Mouse (Mus musculus) heart, postnatal 0 days (tissue): Measurements from ENCODE around the gene Kif26b. TPM values are rescaled to one million over a fixed set of nuclear protein-coding genes. Genes with fewer than 3 reads are reported as not detected.

Experiments used
- ATAC-seq: fragments of 200-750 bp; cut with Nextera tagmentation; 2 replicates; pipeline ENCODE4 v1.8.0; 2017; ENCODE audit warnings: low read depth, moderate number of reproducible peaks, moderate library complexity; ENCODE audit not compliant: insufficient read depth
- DNase-seq: peaks from one replicate; pipeline ENCODE4 v3.0.0-alpha.2; 2016; ENCODE audit warnings: low spot score
- H3K27ac ChIP-seq: fragments of 300-500 bp; sonication (generic); 2 replicates; pipeline ENCODE4 v1.5.1; 2014; ENCODE audit warnings: low read depth, mild to moderate bottlenecking
- H3K27me3 ChIP-seq: fragments of 300-500 bp; sonication (generic); 2 replicates; pipeline ENCODE4 v1.6.1; 2014; ENCODE audit warnings: low read length, mixed read lengths; ENCODE audit not compliant: control insufficient read depth, insufficient read depth
- H3K36me3 ChIP-seq: fragments of 300-500 bp; sonication (generic); replicated peaks from 2 replicates; pipeline ENCODE4 v1.6.1; 2014; ENCODE audit warnings: low read length, mixed read lengths; ENCODE audit not compliant: control insufficient read depth, insufficient read depth
- H3K4me1 ChIP-seq: fragments of 300-500 bp; sonication (generic); 2 replicates; pipeline ENCODE4 v1.6.1; 2014; ENCODE audit warnings: antibody characterized with exemption; ENCODE audit not compliant: control insufficient read depth, insufficient read depth
- H3K4me2 ChIP-seq: fragments of 300-500 bp; sonication (generic); 2 replicates; pipeline ENCODE4 v1.6.1; 2014; ENCODE audit warnings: low read depth, mild to moderate bottlenecking, low read length, moderate library complexity
- H3K4me3 ChIP-seq: fragments of 300-500 bp; sonication (generic); 2 replicates; pipeline ENCODE4 v1.5.1; 2014; ENCODE audit warnings: low read depth, low read length
- H3K9ac ChIP-seq: fragments of 300-500 bp; sonication (generic); replicated peaks from 2 replicates; pipeline ENCODE4 v1.6.1; 2014; ENCODE audit warnings: low read depth, low read length, mixed read lengths
- H3K9me3 ChIP-seq: fragments of 300-500 bp; sonication (generic); replicated peaks from 2 replicates; pipeline ENCODE4 v1.6.1; 2016; ENCODE audit warnings: low read length; ENCODE audit not compliant: control insufficient read depth
- CTCF ChIP-seq: IDR thresholded peaks from 2 replicates; pipeline ENCODE4 v1.5.1; 2016; ENCODE audit warnings: antibody characterized with exemption, control low read depth, low read depth
- EP300 ChIP-seq: IDR thresholded peaks from 2 replicates; pipeline ENCODE4 v1.6.1; 2016; ENCODE audit warnings: antibody characterized with exemption, low read depth
- WGBS: fragments of 180-500 bp; shearing (Covaris S2); extraction: QIAGEN DNeasy Blood & Tissue Kit; methylation state at CpG from one replicate; pipeline ENCODE4 v1.1.7; 2014; 5-methylcytosine and 5-hydroxymethylcytosine counted together
- polyA plus RNA-seq: library from polyadenylated mRNA; unstranded; fragments of >200 nt; fragmentation: Nextera tagmentation; extraction: Ambion mirVana; gene quantifications from 2 replicates; pipeline ENCODE4 v1.2.1, GENCODE M21; 2015
- total RNA-seq: library from RNA; depleted of rRNA; stranded (reverse); fragments of >200 nt; gene quantifications from 2 replicates; pipeline ENCODE4 v1.2.3, GENCODE M21; 2014; ENCODE audit warnings: low replicate concordance

The Kif26b gene
- total and polyA plus RNA-seq, 2 experiments from 2014 or later = 1.8 to 19.8 TPM

DNA sequence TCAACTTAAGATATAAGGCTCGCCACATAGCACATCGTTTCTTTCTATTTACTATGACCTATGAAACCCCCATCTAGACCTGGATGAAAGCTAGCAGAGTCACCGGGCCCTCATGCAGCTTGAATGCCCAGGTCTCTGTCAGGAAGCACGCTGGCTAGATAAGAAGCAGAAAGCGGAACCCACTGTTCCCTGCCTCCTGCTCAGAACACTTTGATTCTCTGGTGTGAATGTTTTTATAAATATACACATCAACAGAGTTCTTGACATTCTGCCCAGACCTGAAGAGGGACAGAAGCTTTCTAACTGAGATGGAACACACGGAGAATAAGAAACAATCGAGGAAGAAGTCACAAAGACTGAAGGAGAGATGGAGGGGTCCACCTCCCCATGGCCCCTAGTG is 311.4 kb downstream of the Kif26b start:
- no peak overlapping the region for H3K9ac ChIP-seq
- H3K27ac ChIP-seq = peak overlapping the region; percentile 38
- ATAC-seq = peak; percentile 63; the same call in 1 of the 2 replicates
- peak; percentile 75 for TF ChIP-seq EP300
- no peak for TF ChIP-seq CTCF
- peak; percentile 62 for DNase-seq
- WGBS = 21% methylated on average over 7 of the region's 7 CpGs
- no peaks in the 10 kb centered on the region for H3K36me3 ChIP-seq
- no peak overlapping the region for H3K4me2 ChIP-seq
- H3K4me3 ChIP-seq = no peak overlapping the region
- no peaks in the 10 kb centered on the region for H3K9me3 ChIP-seq
- H3K27me3 ChIP-seq = no peaks in the 10 kb centered on the region
- peaks cover 26% of the 10 kb centered on the region for H3K4me1 ChIP-seq

GRCm38 (mm10) chr1:178844839-178845238 is 315.9 kb downstream of the Kif26b start:
- ATAC-seq (no peak), DNase-seq (no peak)
- no peaks in the 10 kb centered on the region for H3K27me3 ChIP-seq
- no peak overlapping the region for H3K4me3 ChIP-seq
- no peaks in the 10 kb centered on the region for H3K36me3 ChIP-seq
- H3K9ac ChIP-seq = no peak overlapping the region
- no peaks in the 10 kb centered on the region for H3K9me3 ChIP-seq
- no peak overlapping the region for H3K4me2 ChIP-seq
- H3K27ac ChIP-seq = no peak overlapping the region
- 73% methylated on average over 6 of the region's 6 CpGs for WGBS
- H3K4me1 ChIP-seq = peaks cover 11% of the 10 kb centered on the region
- TF ChIP-seq EP300 (no peak), CTCF (no peak)

GRCm38 (mm10) chr1:178847569-178847968 is 318.6 kb downstream of the Kif26b start:
- Histone ChIP-seq H3K9ac (no peak overlapping the region), H3K9me3 (no peaks in the 10 kb centered on the region), H3K27ac (no peak overlapping the region), H3K27me3 (no peaks in the 10 kb centered on the region), H3K36me3 (no peaks in the 10 kb centered on the region), H3K4me3 (no peak overlapping the region), H3K4me1 (no peaks in the 10 kb centered on the region), H3K4me2 (no peak overlapping the region)
- DNase-seq (no peak), ATAC-seq (no peak)
- WGBS = 86% methylated on average over 5 of the region's 5 CpGs
- no peak for TF ChIP-seq EP300
- TF ChIP-seq CTCF = no peak

GRCm38 (mm10) chr1:178848380-178849106 is 319.6 kb downstream of the Kif26b start:
- 53% methylated on average over 5 of the region's 5 CpGs for WGBS
- H3K27me3 ChIP-seq = no peaks in the 10 kb centered on the region
- no peak overlapping the region for H3K4me2 ChIP-seq
- H3K27ac ChIP-seq = no peak overlapping the region
- DNase-seq = no peak
- ATAC-seq = no peak
- H3K9me3 ChIP-seq = no peaks in the 10 kb centered on the region
- no peaks in the 10 kb centered on the region for H3K4me1 ChIP-seq
- no peak overlapping the region for H3K4me3 ChIP-seq
- H3K9ac ChIP-seq = no peak overlapping the region
- H3K36me3 ChIP-seq = no peaks in the 10 kb centered on the region
- TF ChIP-seq EP300 (no peak), CTCF (no peak)

DNA sequence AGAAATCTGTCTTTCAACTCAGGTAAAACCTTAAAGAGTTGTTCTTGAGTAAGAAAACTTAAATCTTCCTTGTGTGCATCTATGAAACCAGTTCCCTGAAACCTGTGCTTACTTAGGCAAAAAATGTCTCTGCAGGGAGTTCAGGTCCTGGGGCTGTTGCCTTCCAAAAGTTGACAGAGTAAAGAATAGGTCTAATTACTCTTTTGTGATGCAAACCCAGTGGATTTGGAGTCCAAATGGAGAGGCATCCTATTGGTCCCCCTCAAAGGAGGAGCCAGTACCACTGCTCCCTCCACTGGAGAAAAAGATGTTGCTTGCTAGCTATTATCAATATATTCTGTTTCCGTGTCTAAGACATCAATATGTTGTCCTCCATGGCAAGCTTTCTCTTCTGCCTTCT is 321.6 kb downstream of the Kif26b start:
- no peaks in the 10 kb centered on the region for H3K36me3 ChIP-seq
- H3K4me3 ChIP-seq = no peak overlapping the region
- H3K27ac ChIP-seq = no peak overlapping the region
- no peak overlapping the region for H3K4me2 ChIP-seq
- H3K27me3 ChIP-seq = no peaks in the 10 kb centered on the region
- no peaks in the 10 kb centered on the region for H3K9me3 ChIP-seq
- H3K4me1 ChIP-seq = no peaks in the 10 kb centered on the region
- TF ChIP-seq CTCF (no peak), EP300 (no peak)
- DNase-seq (no peak), ATAC-seq (no peak)
- WGBS = 67% methylated on average over 1 of the region's 1 CpGs
- H3K9ac ChIP-seq = no peak overlapping the region

GRCm38 (mm10) chr1:178854936-178855335 is 326.0 kb downstream of the Kif26b start:
- H3K4me1 ChIP-seq = no peaks in the 10 kb centered on the region
- H3K27me3 ChIP-seq = no peaks in the 10 kb centered on the region
- H3K9me3 ChIP-seq = no peaks in the 10 kb centered on the region
- TF ChIP-seq EP300 (no peak), CTCF (no peak)
- H3K36me3 ChIP-seq = no peaks in the 10 kb centered on the region
- DNase-seq = no peak
- no peak overlapping the region for H3K9ac ChIP-seq
- no peak overlapping the region for H3K4me3 ChIP-seq
- no peak for ATAC-seq
- no peak overlapping the region for H3K27ac ChIP-seq
- no peak overlapping the region for H3K4me2 ChIP-seq
- 84% methylated on average over 4 of the region's 4 CpGs for WGBS
